Mouse (Mus musculus) embryonic facial prominence, embryonic 10.5 days (tissue): ENCODE measurements at regions not wholly inside any gene's neighbourhood (a gene's known extent, or its start where the extent isn't known, plus 50 kb on each side); places are given as distances from the start of the nearest gene placed in this dataset.

Experiments used
- DNase-seq: peaks from one replicate; pipeline ENCODE4 v3.0.0-alpha.2; 2017; ENCODE audit warnings: low spot score
- H3K27ac ChIP-seq: fragments of 300-500 bp; sonication (generic); replicated peaks from 2 replicates; pipeline ENCODE4 v1.5.1; 2016; ENCODE audit warnings: mild to moderate bottlenecking
- H3K27me3 ChIP-seq: fragments of 300-500 bp; sonication (generic); replicated peaks from 2 replicates; pipeline ENCODE4 v1.6.1; 2016; ENCODE audit warnings: low read depth, mild to moderate bottlenecking; ENCODE audit not compliant: poor library complexity, severe bottlenecking
- H3K36me3 ChIP-seq: fragments of 300-500 bp; sonication (generic); replicated peaks from 2 replicates; pipeline ENCODE4 v1.6.1; 2016; ENCODE audit warnings: mild to moderate bottlenecking, moderate library complexity
- H3K4me1 ChIP-seq: fragments of 300-500 bp; sonication (generic); 2 replicates; pipeline ENCODE4 v1.6.1; 2016
- H3K4me3 ChIP-seq: fragments of 300-500 bp; sonication (generic); 2 replicates; pipeline ENCODE4 v1.5.1; 2016; ENCODE audit warnings: mild to moderate bottlenecking, moderate library complexity
- H3K9me3 ChIP-seq: fragments of 300-500 bp; sonication (generic); 2 replicates; pipeline ENCODE4 v1.6.1; 2016; ENCODE audit warnings: mild to moderate bottlenecking
- WGBS: fragments of 180-500 bp; shearing (Covaris S2); methylation state at CpG from one replicate; pipeline ENCODE4 v1.1.7; 2016; 5-methylcytosine and 5-hydroxymethylcytosine counted together

DNA sequence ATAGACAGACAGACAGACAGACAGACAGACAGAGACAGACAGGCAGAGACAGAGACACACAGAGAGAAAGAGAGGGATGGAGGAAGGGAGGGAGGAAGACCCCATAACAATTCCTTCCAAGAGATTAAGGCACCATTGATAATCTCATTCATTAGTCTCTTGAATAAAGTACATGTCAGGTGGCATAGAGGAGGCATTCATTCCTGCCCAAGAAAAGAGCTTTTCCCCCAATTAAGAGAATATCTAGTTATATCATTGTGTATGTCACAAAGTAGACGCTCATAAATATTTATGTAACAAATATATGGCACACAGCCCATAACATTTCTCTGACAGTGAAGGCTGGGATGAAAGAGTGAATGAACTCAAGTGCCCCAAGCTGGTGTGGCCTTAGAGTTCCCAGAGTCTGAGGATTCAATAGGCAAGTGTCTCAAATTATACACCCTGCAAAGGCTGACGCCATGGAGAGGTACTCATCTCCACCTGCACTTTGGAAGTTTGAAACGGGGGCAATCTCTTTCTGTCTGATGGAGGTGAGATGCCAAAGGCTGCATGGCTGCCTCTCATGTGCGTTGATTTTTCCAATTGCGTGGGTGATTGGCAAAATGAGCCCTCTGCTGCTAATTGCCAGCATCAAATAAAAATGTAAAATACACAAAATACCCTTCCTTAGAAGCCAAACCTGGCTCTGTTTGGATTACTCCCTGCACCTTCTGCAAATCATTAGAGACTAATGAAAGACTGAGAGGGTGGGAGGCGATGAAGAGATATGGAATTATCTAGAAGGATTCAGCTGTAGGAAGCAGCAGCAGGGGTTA is 710.3 kb upstream of the Castor2 start:
- Histone ChIP-seq H3K27me3 (no peaks in the 10 kb centered on the region), H3K4me1 (peaks cover 7% of the 10 kb centered on the region), H3K36me3 (no peaks in the 10 kb centered on the region), H3K4me3 (no peak overlapping the region), H3K27ac (no peak overlapping the region), H3K9me3 (0 out of 2 replicates have a peak, but pooled peaks cover 8% of the 10 kb centered on the region)
- no peak for DNase-seq
- WGBS: 80% methylated on average over 6 of the region's 6 CpGs

GRCm38 (mm10) chr5:133385374-133386349 is 713.8 kb upstream of the Castor2 start:
- no peak overlapping the region for H3K27ac ChIP-seq
- 77% methylated on average over 10 of the region's 10 CpGs for WGBS
- H3K4me1 ChIP-seq: peaks cover 7% of the 10 kb centered on the region
- H3K36me3 ChIP-seq: no peaks in the 10 kb centered on the region
- no peak overlapping the region for H3K4me3 ChIP-seq
- DNase-seq: no peak
- H3K27me3 ChIP-seq: no peaks in the 10 kb centered on the region
- H3K9me3 ChIP-seq: no peaks in the 10 kb centered on the region

DNA sequence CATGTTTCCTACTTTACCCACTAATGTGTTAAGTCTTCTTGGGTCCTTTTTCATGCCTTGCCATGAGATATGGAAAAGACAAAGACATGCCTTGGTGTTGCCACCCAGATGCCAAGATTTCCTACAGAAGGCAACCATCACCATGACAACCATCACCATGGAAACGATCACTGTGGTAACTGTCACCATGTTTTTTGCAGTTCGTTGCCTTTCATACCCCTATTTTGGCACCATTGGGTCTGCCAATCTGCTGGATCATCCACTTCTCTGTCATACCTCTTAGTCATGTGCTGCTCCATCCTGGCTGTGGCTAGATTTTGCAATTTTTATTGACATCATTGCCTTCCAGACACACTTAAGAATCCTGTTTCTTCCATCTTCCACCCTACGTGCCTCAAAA is 733.7 kb upstream of the Castor2 start:
- no peaks in the 10 kb centered on the region for H3K4me1 ChIP-seq
- H3K4me3 ChIP-seq: no peak overlapping the region
- H3K27ac ChIP-seq: no peak overlapping the region
- H3K9me3 ChIP-seq: no peaks in the 10 kb centered on the region
- H3K27me3 ChIP-seq: no peaks in the 10 kb centered on the region
- no peaks in the 10 kb centered on the region for H3K36me3 ChIP-seq
- 88% methylated on average over 3 of the region's 3 CpGs for WGBS
- peak; percentile 22 for DNase-seq

DNA sequence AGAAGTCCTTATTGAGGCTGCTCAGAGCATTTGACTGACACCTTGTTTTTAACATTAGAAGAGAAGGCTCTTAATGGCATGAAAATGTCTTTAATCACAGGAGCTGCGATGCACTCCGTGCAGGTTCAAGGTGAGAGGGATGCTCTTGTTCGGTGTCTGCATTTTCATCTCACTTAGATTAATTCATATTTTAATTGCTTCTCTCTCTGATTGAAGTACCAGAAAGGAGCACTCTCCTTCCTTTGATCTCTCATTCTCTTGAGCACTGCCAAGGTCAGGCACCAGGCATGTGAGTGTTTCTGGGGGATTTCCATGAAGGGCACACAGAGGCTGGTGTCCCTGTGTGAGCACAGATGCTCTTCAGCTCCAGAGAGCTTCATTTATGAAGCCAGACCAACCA is 752.0 kb upstream of the Castor2 start:
- DNase-seq: no peak
- 88% methylated on average over 3 of the region's 3 CpGs for WGBS
- no peaks in the 10 kb centered on the region for H3K27me3 ChIP-seq
- H3K9me3 ChIP-seq: no peaks in the 10 kb centered on the region
- no peak overlapping the region for H3K4me3 ChIP-seq
- H3K27ac ChIP-seq: no peak overlapping the region
- no peaks in the 10 kb centered on the region for H3K4me1 ChIP-seq
- H3K36me3 ChIP-seq: no peaks in the 10 kb centered on the region

- Histone ChIP-seq H3K4me1 (no peaks in the 10 kb centered on the region), H3K27ac (no peak overlapping the region), H3K4me3 (no peak overlapping the region), H3K27me3 (no peaks in the 10 kb centered on the region), H3K36me3 (no peaks in the 10 kb centered on the region), H3K9me3 (no peaks in the 10 kb centered on the region)
- no peak for DNase-seq
- WGBS: 83% methylated on average over 3 of the region's 3 CpGs
Measured at GRCm38 (mm10) chr5:133341973-133342372, 757.5 kb upstream of the Castor2 start.

- H3K4me1 ChIP-seq: no peaks in the 10 kb centered on the region
- no peaks in the 10 kb centered on the region for H3K9me3 ChIP-seq
- no peak for DNase-seq
- H3K27ac ChIP-seq: no peak overlapping the region
- no peak overlapping the region for H3K4me3 ChIP-seq
- H3K36me3 ChIP-seq: no peaks in the 10 kb centered on the region
- no peaks in the 10 kb centered on the region for H3K27me3 ChIP-seq
- WGBS: 84% methylated on average over 2 of the region's 2 CpGs
Measured at GRCm38 (mm10) chr5:133320626-133321025, 777.5 kb upstream of the Auts2 start.

GRCm38 (mm10) chr5:133320206-133320605 is 777.1 kb upstream of the Auts2 start:
- no peaks in the 10 kb centered on the region for H3K36me3 ChIP-seq
- H3K27ac ChIP-seq: no peak overlapping the region
- WGBS: 92% methylated on average over 1 of the region's 1 CpGs
- H3K9me3 ChIP-seq: no peaks in the 10 kb centered on the region
- no peak for DNase-seq
- H3K4me3 ChIP-seq: no peak overlapping the region
- no peaks in the 10 kb centered on the region for H3K4me1 ChIP-seq
- no peaks in the 10 kb centered on the region for H3K27me3 ChIP-seq

GRCm38 (mm10) chr5:133314031-133314430 is 770.9 kb upstream of the Auts2 start:
- H3K27ac ChIP-seq: no peak overlapping the region
- peaks cover 14% of the 10 kb centered on the region for H3K4me1 ChIP-seq
- no peak overlapping the region for H3K4me3 ChIP-seq
- H3K36me3 ChIP-seq: no peaks in the 10 kb centered on the region
- no peaks in the 10 kb centered on the region for H3K9me3 ChIP-seq
- H3K27me3 ChIP-seq: no peaks in the 10 kb centered on the region
- 59% methylated on average over 7 of the region's 7 CpGs for WGBS
- no peak for DNase-seq

- Histone ChIP-seq H3K4me3 (no peak overlapping the region), H3K36me3 (no peaks in the 10 kb centered on the region), H3K9me3 (no peaks in the 10 kb centered on the region), H3K27me3 (no peaks in the 10 kb centered on the region), H3K4me1 (peaks cover 14% of the 10 kb centered on the region), H3K27ac (peak overlapping the region; percentile 51; the same call in 1 of the 2 replicates)
- WGBS: 37% methylated on average over 6 of the region's 6 CpGs
- DNase-seq: peak; percentile 69
Measured at GRCm38 (mm10) chr5:133310979-133311890, 768.1 kb upstream of the Auts2 start.

DNA sequence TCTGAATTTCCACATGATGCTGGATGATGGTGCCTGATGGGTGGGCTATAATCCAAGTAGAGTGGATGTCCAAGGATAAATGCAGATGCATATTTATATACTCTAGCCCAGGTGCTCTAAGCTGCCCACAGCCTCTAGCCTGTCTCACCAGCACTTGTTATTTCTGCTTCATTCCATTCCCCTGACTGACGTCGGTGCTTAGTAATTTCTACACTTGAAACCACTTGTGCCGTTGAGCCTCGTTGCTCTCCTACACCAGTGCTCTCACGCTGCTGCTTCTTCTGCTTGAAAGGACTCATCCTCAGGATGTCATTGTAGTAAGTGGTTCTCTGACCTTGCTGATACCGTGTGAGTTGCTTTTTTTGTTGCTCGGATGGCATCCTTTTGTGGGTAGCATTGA is 724.7 kb upstream of the Auts2 start:
- Histone ChIP-seq H3K36me3 (no peaks in the 10 kb centered on the region), H3K4me3 (no peak overlapping the region), H3K27ac (no peak overlapping the region), H3K27me3 (no peaks in the 10 kb centered on the region), H3K9me3 (no peaks in the 10 kb centered on the region), H3K4me1 (no peaks in the 10 kb centered on the region)
- 79% methylated on average over 7 of the region's 7 CpGs for WGBS
- no peak for DNase-seq

DNA sequence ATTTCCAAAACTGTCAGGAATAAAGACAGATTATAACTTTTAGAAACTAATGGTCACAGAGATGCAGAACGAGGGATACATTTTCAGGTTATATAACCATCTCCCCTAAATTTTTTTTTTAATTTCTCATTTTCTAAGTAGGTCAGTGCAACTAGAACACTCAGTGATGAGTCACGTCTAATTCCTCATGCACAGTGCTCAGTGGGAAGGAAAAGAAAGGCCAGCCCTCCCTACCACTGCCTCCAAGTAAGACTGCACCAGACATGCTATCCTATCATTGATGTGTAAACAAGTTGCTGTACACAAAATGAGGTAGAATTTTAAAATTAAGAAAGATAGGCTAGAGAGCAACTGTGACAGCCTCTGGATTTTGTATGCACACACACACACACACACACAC is 724.2 kb upstream of the Auts2 start:
- DNase-seq: no peak
- Histone ChIP-seq H3K27me3 (no peaks in the 10 kb centered on the region), H3K4me3 (no peak overlapping the region), H3K4me1 (no peaks in the 10 kb centered on the region), H3K36me3 (no peaks in the 10 kb centered on the region), H3K9me3 (no peaks in the 10 kb centered on the region), H3K27ac (no peak overlapping the region)
- 82% methylated on average over 2 of the region's 2 CpGs for WGBS

DNA sequence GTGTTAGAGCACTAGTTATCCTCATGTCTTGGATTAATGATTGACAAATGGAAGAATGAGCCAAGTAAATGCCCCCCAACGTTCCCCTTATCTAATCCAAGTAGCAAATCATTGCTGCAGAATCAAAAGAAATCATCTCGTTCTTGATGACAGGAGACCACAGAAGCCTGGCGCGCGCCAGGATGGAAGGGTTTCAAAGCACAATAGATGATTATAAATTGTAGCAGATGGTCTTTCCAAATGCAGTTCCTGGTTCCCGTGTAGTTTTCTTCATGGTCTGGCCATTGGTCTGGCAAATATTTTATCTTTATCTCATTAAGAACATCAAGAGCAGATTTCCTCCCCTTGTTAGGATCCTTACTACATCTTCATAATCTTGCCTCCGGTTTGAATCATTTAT is 721.8 kb upstream of the Auts2 start:
- Histone ChIP-seq H3K4me1 (no peaks in the 10 kb centered on the region), H3K36me3 (no peaks in the 10 kb centered on the region), H3K27ac (no peak overlapping the region), H3K4me3 (no peak overlapping the region), H3K9me3 (no peaks in the 10 kb centered on the region), H3K27me3 (no peaks in the 10 kb centered on the region)
- 87% methylated on average over 7 of the region's 7 CpGs for WGBS
- no peak for DNase-seq
